Mouse (Mus musculus) effector memory CD4-positive, alpha-beta T cell, adult 5 months (primary cell): ENCODE results near the gene Olfr869. TPM values are rescaled to one million over a fixed set of nuclear protein-coding genes. Genes with fewer than 3 reads are reported as not detected.

ENCODE experiments used
- polyA plus RNA-seq: library from polyadenylated mRNA; unstranded; fragments of 100-300 nt; shearing (Covaris generic); gene quantifications from one replicate; pipeline ENCODE4 v1.2.1, GENCODE M21; 2017

The Olfr869 gene
- polyA plus RNA-seq, result not detected

GRCm38 (mm10) chr9:20128709-20129108, at the start of gene Olfr869:
TSS of gene Olfr869 (plus strand) at chr9:20129009.

GRCm38 (mm10) chr9:20098326-20098725, 30.5 kb upstream of the Olfr869 start, which contains the start of gene Olfr868:
TSS of gene Olfr868 (plus strand) at chr9:20098626.

GRCm38 (mm10) chr9:20173957-20174356, 45.1 kb downstream of the Olfr869 start, which contains the start of gene Olfr870:
TSS of gene Olfr870 (minus strand) at chr9:20174057.

Other genes starting within 250 kb of the Olfr869 start
- not detected for gene Olfr862, start 241.0 kb upstream of the Olfr869 start, polyA plus RNA-seq
- 1.3 TPM for gene Olfr77, start 212.1 kb upstream of the Olfr869 start, polyA plus RNA-seq
- gene Olfr866, start 101.0 kb upstream of the Olfr869 start, polyA plus RNA-seq, result not detected
- gene Olfr867, start 71.4 kb upstream of the Olfr869 start, polyA plus RNA-seq, result not detected
- not detected for gene Olfr868, start 30.4 kb upstream of the Olfr869 start, polyA plus RNA-seq
- gene Olfr870, start 45.0 kb downstream of the Olfr869 start, polyA plus RNA-seq, result not detected
- gene Olfr871, start 83.2 kb downstream of the Olfr869 start, polyA plus RNA-seq, result not detected
- gene Olfr872, start 108.1 kb downstream of the Olfr869 start, polyA plus RNA-seq, result not detected
- 0.80 TPM for gene Olfr39, start 153.3 kb downstream of the Olfr869 start, polyA plus RNA-seq
- gene Olfr873, start 169.5 kb downstream of the Olfr869 start, polyA plus RNA-seq, result not detected
- 0.25 TPM for gene Olfr18, start 207.1 kb downstream of the Olfr869 start, polyA plus RNA-seq